Mouse (Mus musculus) limb, embryonic 11.5 days (tissue): ENCODE results near the gene Pnmal1. TPM values are rescaled to one million over a fixed set of nuclear protein-coding genes. Genes with fewer than 3 reads are reported as not detected.

Experiments used
- ATAC-seq: fragments of 200-750 bp; cut with Nextera tagmentation; 2 replicates; pipeline ENCODE4 v1.8.0; 2017; ENCODE audit warnings: low read depth; ENCODE audit not compliant: insufficient number of reproducible peaks, low FRiP score, low TSS enrichment
- DNase-seq: peaks from one replicate; pipeline ENCODE4 v3.0.0-alpha.2; 2015; ENCODE audit warnings: low spot score
- H3K27ac ChIP-seq: fragments of 300-500 bp; sonication (generic); replicated peaks from 2 replicates; pipeline ENCODE4 v1.5.1; 2014; ENCODE audit warnings: low read depth, mild to moderate bottlenecking, low read length
- H3K27me3 ChIP-seq: fragments of 300-500 bp; sonication (generic); 2 replicates; pipeline ENCODE4 v1.6.1; 2014; ENCODE audit warnings: mild to moderate bottlenecking, low read length, mixed read lengths; ENCODE audit not compliant: control insufficient read depth, insufficient read depth
- H3K36me3 ChIP-seq: fragments of 300-500 bp; sonication (generic); 2 replicates; pipeline ENCODE4 v1.6.1; 2014; ENCODE audit warnings: mild to moderate bottlenecking, low read length, moderate library complexity, mixed read lengths; ENCODE audit not compliant: control insufficient read depth, insufficient read depth
- H3K4me1 ChIP-seq: fragments of 300-500 bp; sonication (generic); 2 replicates; pipeline ENCODE4 v1.6.1; 2014; ENCODE audit warnings: low read length, mixed read lengths; ENCODE audit not compliant: control insufficient read depth, insufficient read depth
- H3K4me2 ChIP-seq: fragments of 300-500 bp; sonication (generic); 2 replicates; pipeline ENCODE4 v1.6.1; 2014; ENCODE audit warnings: low read depth, mild to moderate bottlenecking, moderate library complexity; ENCODE audit not compliant: severe bottlenecking
- H3K4me3 ChIP-seq: fragments of 300-500 bp; sonication (generic); 2 replicates; pipeline ENCODE4 v1.5.1; 2014; ENCODE audit warnings: low read depth, low read length
- H3K9ac ChIP-seq: fragments of 300-500 bp; sonication (generic); 2 replicates; pipeline ENCODE4 v1.6.1; 2014; ENCODE audit warnings: mild to moderate bottlenecking, low read length
- H3K9me3 ChIP-seq: fragments of 300-500 bp; sonication (generic); 2 replicates; pipeline ENCODE4 v1.6.1; 2016; ENCODE audit warnings: low read length; ENCODE audit not compliant: control insufficient read depth
- WGBS: fragments of 180-500 bp; shearing (Covaris S2); extraction: QIAGEN DNeasy Blood & Tissue Kit; methylation state at CpG from one replicate; pipeline ENCODE4 v1.1.7; 2014; 5-methylcytosine and 5-hydroxymethylcytosine counted together
- polyA plus RNA-seq: library from polyadenylated mRNA; unstranded; fragments of >200 nt; fragmentation: Nextera tagmentation; extraction: Ambion mirVana; gene quantifications from 2 replicates; pipeline ENCODE4 v1.2.1, GENCODE M21; 2014

Gene Pnmal1
- polyA plus RNA-seq, 1 experiment from 2014 or later = 2.0 TPM

GRCm38 (mm10) chr7:16993651-16994399, 34.3 kb downstream of the Pnmal1 start:
- Histone ChIP-seq H3K4me3 (peak overlapping the region; percentile 72), H3K27ac (peak overlapping the region; percentile 71), H3K4me1 (peaks cover 24% of the 10 kb centered on the region), H3K9ac (peak overlapping the region; percentile 77), H3K4me2 (peak overlapping the region; percentile 62), H3K36me3 (peaks cover 9% of the 10 kb centered on the region; the same call in 1 of the 2 replicates), H3K9me3 (no peaks in the 10 kb centered on the region; the same call in 1 of the 2 replicates), H3K27me3 (no peaks in the 10 kb centered on the region)
- DNase-seq = peak; percentile 92
- ATAC-seq = peak; percentile 94
- WGBS = under 1% methylated on average over 27 of the region's 27 CpGs

GRCm38 (mm10) chr7:16994400-16994799, 34.9 kb downstream of the Pnmal1 start:
- Histone ChIP-seq H3K36me3 (peaks cover 9% of the 10 kb centered on the region; the same call in 1 of the 2 replicates), H3K9me3 (no peaks in the 10 kb centered on the region; the same call in 1 of the 2 replicates), H3K9ac (peak overlapping the region; percentile 77), H3K4me2 (peak overlapping the region; percentile 62), H3K4me1 (peaks cover 24% of the 10 kb centered on the region), H3K27ac (no peak overlapping the region), H3K4me3 (peak overlapping the region; percentile 72), H3K27me3 (no peaks in the 10 kb centered on the region)
- DNase-seq (no peak), ATAC-seq (no peak)
- WGBS = 5% methylated on average over 20 of the region's 20 CpGs

GRCm38 (mm10) chr7:16995345-16995744, 35.9 kb downstream of the Pnmal1 start:
- H3K9ac ChIP-seq = peak overlapping the region; percentile 77; the same call in 1 of the 2 replicates
- peak overlapping the region; percentile 72 for H3K4me3 ChIP-seq
- peaks cover 23% of the 10 kb centered on the region for H3K4me1 ChIP-seq
- H3K27ac ChIP-seq = no peak overlapping the region
- no peaks in the 10 kb centered on the region for H3K9me3 ChIP-seq
- H3K27me3 ChIP-seq = no peaks in the 10 kb centered on the region
- H3K4me2 ChIP-seq = peak overlapping the region; percentile 62
- no peak for ATAC-seq
- H3K36me3 ChIP-seq = peaks cover 10% of the 10 kb centered on the region; the same call in 1 of the 2 replicates
- DNase-seq = no peak
- WGBS = 93% methylated on average over 4 of the region's 4 CpGs

- H3K27ac ChIP-seq = no peak overlapping the region
- DNase-seq (no peak), ATAC-seq (no peak)
- no peak overlapping the region for H3K9ac ChIP-seq
- H3K27me3 ChIP-seq = no peaks in the 10 kb centered on the region
- peaks cover 12% of the 10 kb centered on the region for H3K36me3 ChIP-seq
- H3K4me1 ChIP-seq = peaks cover 9% of the 10 kb centered on the region
- 79% methylated on average over 4 of the region's 4 CpGs for WGBS
- H3K9me3 ChIP-seq = no peaks in the 10 kb centered on the region
- H3K4me3 ChIP-seq = no peak overlapping the region
- no peak overlapping the region for H3K4me2 ChIP-seq
Measured at GRCm38 (mm10) chr7:16999233-16999632, 39.8 kb downstream of the Pnmal1 start.

GRCm38 (mm10) chr7:16999650-17000049, 40.2 kb downstream of the Pnmal1 start:
- H3K4me2 ChIP-seq = no peak overlapping the region
- no peaks in the 10 kb centered on the region for H3K27me3 ChIP-seq
- no peak overlapping the region for H3K27ac ChIP-seq
- H3K4me3 ChIP-seq = no peak overlapping the region
- WGBS = 34% methylated on average over 4 of the region's 4 CpGs
- ATAC-seq (no peak), DNase-seq (peak; percentile 96)
- no peak overlapping the region for H3K9ac ChIP-seq
- no peaks in the 10 kb centered on the region for H3K9me3 ChIP-seq
- peaks cover 15% of the 10 kb centered on the region for H3K36me3 ChIP-seq
- H3K4me1 ChIP-seq = peaks cover 9% of the 10 kb centered on the region

GRCm38 (mm10) chr7:17002375-17003195, 43.1 kb downstream of the Pnmal1 start:
- Histone ChIP-seq H3K9me3 (no peaks in the 10 kb centered on the region), H3K4me2 (no peak overlapping the region), H3K9ac (no peak overlapping the region), H3K27me3 (no peaks in the 10 kb centered on the region), H3K4me1 (no peaks in the 10 kb centered on the region), H3K27ac (no peak overlapping the region), H3K36me3 (peaks cover 25% of the 10 kb centered on the region), H3K4me3 (0 out of 2 replicates have a peak overlapping the region, but pooled peaks have one; percentile 5)
- DNase-seq = peak; percentile 93
- peak; percentile 55 for ATAC-seq
- 14% methylated on average over 7 of the region's 7 CpGs for WGBS

- Histone ChIP-seq H3K4me1 (no peaks in the 10 kb centered on the region), H3K9ac (no peak overlapping the region), H3K36me3 (peaks cover 26% of the 10 kb centered on the region), H3K27ac (no peak overlapping the region), H3K4me3 (no peak overlapping the region), H3K27me3 (no peaks in the 10 kb centered on the region), H3K4me2 (no peak overlapping the region), H3K9me3 (no peaks in the 10 kb centered on the region)
- ATAC-seq (no peak), DNase-seq (no peak)
- 90% methylated on average over 7 of the region's 7 CpGs for WGBS
Measured at GRCm38 (mm10) chr7:17003230-17003960, 43.9 kb downstream of the Pnmal1 start.

GRCm38 (mm10) chr7:17004716-17005115, 45.2 kb downstream of the Pnmal1 start:
- Histone ChIP-seq H3K4me3 (no peak overlapping the region), H3K4me1 (no peaks in the 10 kb centered on the region), H3K9me3 (no peaks in the 10 kb centered on the region), H3K36me3 (peaks cover 29% of the 10 kb centered on the region), H3K9ac (no peak overlapping the region), H3K27me3 (no peaks in the 10 kb centered on the region), H3K27ac (no peak overlapping the region), H3K4me2 (no peak overlapping the region)
- ATAC-seq (no peak), DNase-seq (no peak)
- 84% methylated on average over 7 of the region's 7 CpGs for WGBS
